Mouse (Mus musculus) cerebellum, adult 9-11 months (tissue): ENCODE measurements around the gene Cpne6.

ENCODE experiments used
- DNase-seq: peaks from one replicate; pipeline ENCODE4 v3.0.0; 2022

Gene Cpne6

GRCm38 (mm10) chr14:55505612-55506011 lies 4.6 kb upstream of the Cpne6 start:
- DNase-seq: no peak

DNA sequence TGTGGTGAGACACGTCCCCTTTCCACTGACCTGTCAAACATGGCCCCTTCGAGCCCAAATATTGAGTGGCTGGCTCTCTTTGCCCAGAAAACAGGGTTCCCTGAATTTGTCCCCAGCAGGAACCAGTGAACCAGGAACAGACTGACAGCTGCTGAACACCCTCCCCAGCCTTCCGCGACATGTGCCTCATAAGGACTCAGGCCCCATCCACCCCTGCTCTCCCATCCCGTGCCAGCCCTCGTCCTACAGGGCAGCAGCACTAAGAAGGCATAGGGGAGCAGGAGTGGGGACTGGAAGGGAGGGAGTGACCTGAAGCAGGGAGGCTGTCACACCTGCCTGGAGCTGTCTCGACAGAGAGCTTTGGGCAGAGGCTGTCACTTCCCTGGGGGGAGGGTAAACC lies 2.4 kb upstream of the Cpne6 start:
- DNase-seq: no peak

DNA sequence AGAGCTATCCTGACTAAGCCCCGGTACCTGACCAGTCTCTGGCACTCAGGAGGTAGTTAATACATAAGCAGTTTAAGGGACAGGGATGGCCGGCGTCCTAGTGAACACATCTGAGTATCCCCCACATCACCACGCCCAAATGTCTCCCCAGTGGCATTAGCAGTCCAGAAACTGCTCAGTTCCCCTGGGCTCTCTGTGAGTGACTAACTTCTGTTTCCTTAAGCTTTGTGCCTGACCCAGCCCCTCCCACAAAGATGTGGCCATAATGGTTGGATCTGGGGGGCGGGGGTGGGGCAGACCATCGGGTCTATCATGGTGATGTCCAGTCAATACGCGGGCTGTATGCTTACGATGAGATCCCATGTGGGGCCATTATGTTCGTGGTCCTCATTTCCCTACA lies 705 bp upstream of the Cpne6 start:
- DNase-seq: no peak

GRCm38 (mm10) chr14:55511037-55511436 lies 792 bp downstream of the Cpne6 start:
- DNase-seq: no peak

GRCm38 (mm10) chr14:55513927-55514326 lies 3.7 kb downstream of the Cpne6 start:
- no peak for DNase-seq

- no peak for DNase-seq
Measured at GRCm38 (mm10) chr14:55515846-55516245, 5.6 kb downstream of the Cpne6 start.

DNA sequence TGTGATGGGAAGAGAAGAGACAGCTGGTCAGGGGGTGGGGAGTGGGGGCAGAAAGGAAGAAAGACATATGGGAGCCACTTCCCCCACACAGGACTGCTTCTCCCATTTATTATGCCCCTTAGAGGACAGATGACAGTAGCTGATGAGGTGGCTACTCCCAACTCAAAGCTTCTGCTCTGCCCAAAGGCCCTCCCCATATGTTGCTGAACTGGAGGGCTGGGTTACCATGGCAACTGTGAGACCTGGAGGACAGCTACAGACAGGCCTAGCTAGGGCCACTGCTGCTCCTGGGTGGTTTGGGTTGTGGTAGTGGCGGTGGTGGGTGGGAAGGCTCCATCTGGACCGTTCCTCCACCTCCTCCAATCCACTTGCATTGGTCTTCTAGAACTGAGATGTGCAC lies 8.7 kb downstream of the Cpne6 start:
- no peak for DNase-seq

- DNase-seq: no peak
Measured at GRCm38 (mm10) chr14:55519604-55520003, 9.4 kb downstream of the Cpne6 start.

DNA sequence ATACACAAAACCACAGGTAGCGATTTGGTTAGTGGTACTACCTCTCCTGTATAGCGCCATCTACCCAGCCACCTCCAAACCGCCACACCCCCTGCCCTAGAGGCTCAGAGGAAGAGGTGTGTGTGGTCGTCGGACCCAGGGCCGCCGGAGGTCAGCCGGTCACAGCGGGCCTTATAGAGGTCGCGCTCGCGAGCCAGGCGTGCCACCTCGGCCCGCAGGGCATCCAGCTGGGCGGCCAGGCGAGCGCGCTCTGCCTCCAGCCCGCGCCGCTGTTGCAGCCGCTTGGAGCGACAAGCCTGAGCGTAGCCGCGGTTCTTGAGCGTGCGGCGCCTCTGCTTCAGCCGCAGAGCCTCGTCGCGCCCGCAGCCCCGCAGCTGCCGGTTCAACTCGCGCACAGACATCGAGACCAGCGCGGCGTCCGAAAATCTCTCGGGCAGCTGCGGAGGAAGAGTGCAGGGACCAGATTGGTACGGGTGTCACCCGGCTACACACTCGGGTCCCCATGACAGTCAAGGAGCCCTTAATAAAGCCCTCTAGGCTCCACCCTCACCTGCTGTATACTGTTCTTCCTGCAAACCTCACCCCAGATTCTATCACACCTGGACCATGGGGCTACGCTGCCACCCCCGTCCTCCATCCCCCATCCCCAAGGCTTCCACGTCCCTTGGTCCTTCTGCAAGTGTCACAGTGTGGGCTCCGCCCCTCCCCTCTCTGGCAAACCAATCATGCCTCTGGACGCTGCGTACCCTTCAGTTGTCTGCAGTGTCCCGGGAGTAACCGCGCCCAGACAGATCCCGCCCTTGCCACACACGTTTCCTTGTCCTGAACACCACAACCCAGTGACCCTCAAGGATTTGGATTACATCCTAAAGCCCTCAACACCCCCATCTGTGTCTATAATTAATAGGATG lies 10.5 kb downstream of the Cpne6 start:
- peak; percentile 76 for DNase-seq

DNA sequence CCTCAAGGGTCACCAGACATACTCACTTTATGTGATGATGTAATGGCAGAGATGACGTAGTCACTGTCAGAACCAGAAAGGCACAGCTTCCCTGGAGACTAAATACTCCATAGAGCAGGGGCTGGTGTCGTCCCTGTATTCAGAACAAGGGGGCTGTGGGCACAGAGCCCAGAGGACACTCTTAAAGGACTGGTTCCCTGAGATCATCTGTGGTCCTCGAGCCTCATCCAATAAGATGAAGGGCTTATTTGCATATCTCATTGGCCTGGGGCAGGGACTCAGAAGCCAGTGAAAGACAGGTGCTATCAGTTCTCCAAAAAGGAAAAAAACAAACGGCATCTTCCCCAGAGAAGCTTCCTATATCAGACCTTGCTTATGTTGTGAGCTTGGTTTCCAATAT lies 13.8 kb downstream of the Cpne6 start:
- no peak for DNase-seq

DNA sequence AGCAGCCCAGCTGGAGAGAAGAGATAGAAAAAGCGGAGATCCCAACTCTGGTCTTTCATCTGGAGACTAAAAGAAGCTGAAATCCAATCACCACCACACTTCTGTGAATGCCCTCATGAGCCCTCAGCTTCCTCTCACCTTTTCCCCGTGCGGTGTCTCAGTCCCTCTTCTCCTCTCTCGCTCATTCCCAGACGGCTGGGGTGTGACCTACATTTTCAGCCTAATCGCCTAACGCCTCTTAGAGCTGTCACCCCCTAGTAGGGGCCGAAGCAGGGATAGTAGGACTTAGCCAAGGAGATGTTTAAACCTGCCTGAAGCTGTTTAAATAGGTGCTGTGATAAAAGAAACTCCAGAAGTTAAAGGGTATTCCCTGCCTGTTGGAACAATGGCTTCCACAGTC lies 14.5 kb downstream of the Cpne6 start, which contains the start of gene Nrl:
Gene Nrl (minus strand): TSS at position 197 of the 400 bp plus-strand sequence.
- no peak for DNase-seq

DNA sequence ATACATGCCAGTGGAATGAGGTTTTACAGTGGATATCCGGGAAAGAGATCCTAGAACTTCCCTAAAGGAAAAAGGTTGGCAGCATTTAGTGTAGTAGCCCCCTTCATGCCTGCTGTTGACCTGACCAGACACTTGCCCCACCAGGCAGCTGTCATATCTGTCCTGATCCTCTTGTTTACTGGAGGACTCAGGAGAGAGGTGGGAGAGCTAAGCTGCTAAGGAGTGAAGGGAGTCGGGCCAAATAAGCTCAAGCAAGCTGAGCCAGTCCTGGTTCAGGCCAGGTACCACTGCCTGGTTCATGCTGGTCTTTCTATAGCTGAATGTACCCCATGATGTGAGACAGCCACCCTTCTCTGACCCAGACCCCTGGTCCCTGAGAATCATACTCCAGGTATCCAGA lies 16.4 kb downstream of the Cpne6 start:
- no peak for DNase-seq

DNA sequence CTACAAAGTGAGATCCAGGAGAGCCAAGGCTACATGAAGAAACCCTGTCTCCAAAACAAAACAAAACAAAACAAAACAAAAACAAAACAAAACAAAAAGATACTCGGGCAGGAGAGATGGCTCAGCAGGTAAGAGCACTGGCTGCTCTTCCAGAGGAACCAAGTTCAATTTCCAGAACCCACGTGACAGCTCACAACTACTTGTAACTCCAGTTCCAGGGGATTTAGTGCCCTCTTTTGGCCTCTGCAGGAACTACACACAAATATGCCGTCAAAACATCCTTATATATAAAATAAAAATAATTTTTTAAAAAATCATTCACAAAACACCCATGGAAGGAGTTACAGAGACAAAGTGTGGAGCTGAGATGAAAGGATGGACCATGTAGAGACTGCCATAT lies 17.7 kb downstream of the Cpne6 start:
- no peak for DNase-seq

DNA sequence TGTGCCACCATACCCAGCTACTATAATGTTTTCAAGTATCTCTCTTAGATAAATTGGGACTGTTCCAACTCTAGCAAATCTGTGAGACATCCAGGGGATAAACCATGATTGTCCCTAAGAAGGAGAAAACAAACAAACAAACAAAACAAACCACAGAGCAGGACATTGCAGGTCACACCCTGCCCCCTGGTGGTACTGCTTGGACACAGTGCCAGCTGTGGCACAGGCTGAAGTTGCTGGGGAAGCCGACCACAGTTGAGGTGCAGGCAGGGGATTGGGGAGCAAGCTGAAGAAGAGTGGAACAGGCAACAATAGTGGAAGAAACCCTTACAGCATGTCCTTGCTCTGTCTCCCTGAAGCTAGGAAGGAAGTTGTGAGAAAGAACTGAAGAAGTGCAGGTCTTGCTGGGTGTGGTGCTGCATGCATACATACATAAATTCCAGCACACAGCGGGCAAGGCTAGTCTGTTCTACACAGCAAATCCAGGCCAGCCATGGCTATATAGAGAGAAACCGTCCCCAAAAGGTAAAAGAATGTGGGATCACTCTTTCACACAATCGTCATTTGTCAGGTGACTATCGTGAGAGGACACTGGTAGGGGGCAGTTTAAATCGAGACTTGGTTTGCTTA lies 26.0 kb downstream of the Cpne6 start:
- no peak for DNase-seq

DNA sequence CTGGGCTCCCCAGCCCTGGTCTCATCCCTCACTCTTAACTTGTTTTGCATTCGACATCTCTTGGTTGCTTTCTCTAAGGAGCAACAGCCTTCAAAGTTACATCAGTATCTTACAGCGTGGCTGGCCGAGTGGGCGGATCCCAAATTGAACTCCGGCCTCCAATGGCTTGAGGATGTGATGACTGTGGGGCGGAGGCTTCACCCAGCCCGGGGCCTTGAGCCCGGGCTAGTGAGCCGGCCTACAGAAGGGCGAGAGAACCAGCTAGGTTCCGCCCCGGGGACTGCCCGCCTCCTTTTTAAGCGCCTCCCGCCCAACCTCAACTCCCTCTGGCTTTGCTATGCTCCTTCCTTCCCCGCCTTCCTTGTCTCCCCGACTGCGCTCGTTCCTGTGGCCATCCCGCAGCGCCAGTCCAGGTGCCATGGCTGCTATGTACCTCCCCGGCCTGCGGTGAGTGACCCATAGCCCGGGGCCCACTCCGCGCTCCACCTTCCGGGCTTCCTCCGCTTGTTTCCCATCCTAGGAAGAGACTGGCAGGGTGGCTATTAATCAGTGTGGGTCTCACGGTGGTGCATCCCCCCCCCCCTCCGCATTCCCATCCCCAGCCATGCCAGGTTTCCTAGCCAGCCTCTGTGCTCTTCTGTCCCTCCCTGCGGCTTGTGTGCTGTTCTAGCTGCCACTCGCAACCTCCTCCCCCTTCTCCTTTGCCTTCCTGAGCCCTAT lies 30.0 kb downstream of the Cpne6 start, which contains the start of gene Pck2:
Gene Pck2 (plus strand): TSS at position 200 of the 720 bp plus-strand sequence.
- peak; percentile 92 for DNase-seq

GRCm38 (mm10) chr14:55540787-55541321 lies 30.6 kb downstream of the Cpne6 start:
- peak; percentile 87 for DNase-seq

- DNase-seq: no peak
Measured at GRCm38 (mm10) chr14:55542268-55542667, 32.0 kb downstream of the Cpne6 start.

- peak; percentile 58 for DNase-seq
Measured at GRCm38 (mm10) chr14:55544334-55544733, 34.1 kb downstream of the Cpne6 start.

DNA sequence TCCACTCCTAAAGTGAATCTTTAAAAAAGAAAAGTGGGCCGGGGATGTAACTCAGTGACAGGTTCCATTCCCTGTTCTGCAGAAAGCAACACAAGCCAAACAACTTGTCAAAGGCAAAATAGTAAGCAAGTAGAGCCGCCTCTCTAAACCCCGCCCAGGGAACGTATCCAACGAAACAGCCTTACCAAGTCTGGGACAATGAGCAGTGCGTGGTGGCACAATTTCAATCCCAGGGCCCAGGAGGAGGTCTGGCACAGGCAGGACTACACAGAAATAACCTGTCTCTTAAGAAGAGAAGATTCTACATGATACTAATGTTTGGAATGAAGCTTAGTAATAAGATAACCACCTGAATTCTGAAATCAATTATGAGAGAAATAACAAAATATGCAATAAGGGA lies 39.9 kb downstream of the Cpne6 start:
- DNase-seq: no peak

GRCm38 (mm10) chr14:55551347-55551746 lies 41.1 kb downstream of the Cpne6 start:
- DNase-seq: no peak

DNA sequence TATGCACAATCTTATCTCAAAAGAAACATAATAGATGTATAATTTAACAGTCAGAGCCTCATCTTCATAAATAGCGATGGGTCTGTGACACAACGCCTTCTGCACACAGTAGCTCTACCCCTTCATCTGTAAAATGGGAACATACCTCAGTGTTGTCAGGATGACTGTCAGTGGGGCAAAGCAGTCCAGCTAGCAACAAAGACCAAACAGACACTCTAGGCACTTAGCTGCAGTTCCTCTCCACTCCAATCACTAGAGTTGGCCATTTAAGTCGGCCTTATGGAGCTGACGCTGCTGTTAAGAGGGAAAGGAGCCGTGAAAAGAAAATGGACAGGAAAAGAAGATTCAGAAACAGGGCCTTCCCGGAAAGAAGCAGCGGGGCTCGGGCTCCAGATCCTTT lies 41.5 kb downstream of the Cpne6 start:
- DNase-seq: no peak

GRCm38 (mm10) chr14:55554635-55555034 lies 44.4 kb downstream of the Cpne6 start:
- DNase-seq: no peak

- DNase-seq: no peak
Measured at GRCm38 (mm10) chr14:55555788-55556187, 45.5 kb downstream of the Cpne6 start.
